Mouse (Mus musculus) spleen, postnatal 10 days (tissue): ENCODE measurements around the gene Serpinf2.

Source experiments
- DNase-seq, 2 experiments: peaks; one replicate each; pipeline ENCODE4 v3.0.0; 2021 to 2022; ENCODE audit warnings: low spot score in 2 of 2

Serpinf2 gene

DNA sequence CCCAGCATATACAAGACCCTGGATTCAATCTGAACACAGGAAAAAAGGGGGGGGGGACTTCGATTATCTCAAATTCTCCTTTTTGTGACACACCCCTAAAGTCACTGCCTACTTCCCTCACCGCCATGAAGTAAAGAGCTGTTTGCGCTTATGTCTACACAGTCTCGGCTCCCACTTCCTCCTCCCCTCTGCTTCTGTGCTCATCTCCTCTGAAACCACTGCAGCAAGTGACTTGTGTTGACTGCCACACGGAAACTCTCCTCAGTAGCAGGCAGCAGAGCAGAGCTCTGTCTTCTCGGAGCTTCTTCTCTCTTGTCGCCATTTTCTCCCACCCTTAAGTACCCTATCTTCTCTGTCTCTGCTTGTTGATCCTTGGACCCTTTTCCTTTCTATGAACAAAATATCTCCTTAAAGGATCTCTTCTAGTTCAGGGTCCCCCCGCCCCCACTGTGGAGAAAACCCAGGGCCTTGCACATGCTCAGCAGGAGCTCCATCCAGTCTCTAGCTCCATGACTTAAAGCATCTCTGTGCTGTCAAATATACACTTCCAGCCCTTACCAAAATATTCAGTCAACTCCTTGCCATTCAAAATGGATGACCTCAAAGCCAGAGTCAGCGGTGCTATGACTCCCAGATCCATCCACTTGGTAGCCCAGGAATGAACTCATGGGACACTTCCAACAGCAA, 10.2 kb downstream of the Serpinf2 start:
- DNase-seq = peak in 1 of 2 experiments; percentile 56

DNA sequence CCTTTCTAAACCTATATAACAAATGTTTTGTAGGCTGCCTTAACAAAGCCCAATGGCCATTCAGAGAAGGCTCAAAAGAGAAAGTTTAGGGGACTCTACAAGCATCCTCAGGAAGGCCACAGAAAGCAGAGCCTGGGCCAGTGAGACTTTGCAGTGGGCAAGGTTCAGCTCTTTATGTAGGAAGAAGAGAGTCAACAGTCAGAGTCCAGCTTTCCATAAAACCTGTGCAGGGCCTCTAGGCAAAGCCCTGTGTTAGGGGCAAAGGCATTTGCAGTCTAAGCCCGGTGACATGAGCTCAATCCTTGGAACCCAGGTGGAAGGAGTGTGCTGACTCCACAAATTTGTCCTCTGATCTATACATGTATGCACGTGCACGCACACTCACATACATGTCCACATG, 14.9 kb downstream of the Serpinf2 start:
- DNase-seq = no peak

DNA sequence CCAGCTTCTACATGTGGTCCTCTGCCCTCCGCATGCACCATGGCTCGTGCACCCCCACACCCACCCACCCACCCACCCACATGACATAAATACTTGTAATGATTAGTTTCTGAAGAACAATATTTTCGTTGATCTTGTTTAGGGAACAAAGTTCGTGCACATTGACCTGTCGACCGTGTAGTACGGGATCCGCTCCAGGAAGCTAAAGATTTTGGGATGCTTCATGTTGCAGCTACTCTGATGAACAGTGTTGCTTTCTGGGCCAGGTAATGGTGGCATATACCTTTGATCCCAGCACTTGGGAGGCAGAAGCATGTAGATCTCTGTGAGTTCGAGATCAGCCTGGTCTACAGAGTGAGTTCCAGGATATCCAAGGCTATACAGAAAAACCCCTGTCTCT, 15.4 kb downstream of the Serpinf2 start:
- DNase-seq = no peak

DNA sequence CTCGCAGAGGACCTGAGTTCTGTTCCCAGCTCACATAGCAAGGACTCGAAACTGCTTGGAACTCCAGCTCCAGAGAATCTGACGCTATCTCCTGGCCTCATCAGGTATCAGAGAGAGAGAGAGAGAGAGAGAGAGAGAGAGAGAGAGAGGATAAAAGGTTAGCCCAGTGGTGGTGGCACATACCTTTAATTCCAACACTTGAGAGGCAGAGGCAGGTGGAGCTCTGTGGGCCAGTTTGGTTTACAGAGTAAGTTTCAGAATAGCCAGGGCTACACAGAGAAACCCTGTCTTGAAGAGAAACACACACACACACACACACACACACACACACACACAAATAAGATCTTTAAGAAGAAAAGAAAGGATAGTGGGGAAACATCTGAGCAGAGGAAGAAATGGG, 16.3 kb downstream of the Serpinf2 start:
- no peak for DNase-seq

DNA sequence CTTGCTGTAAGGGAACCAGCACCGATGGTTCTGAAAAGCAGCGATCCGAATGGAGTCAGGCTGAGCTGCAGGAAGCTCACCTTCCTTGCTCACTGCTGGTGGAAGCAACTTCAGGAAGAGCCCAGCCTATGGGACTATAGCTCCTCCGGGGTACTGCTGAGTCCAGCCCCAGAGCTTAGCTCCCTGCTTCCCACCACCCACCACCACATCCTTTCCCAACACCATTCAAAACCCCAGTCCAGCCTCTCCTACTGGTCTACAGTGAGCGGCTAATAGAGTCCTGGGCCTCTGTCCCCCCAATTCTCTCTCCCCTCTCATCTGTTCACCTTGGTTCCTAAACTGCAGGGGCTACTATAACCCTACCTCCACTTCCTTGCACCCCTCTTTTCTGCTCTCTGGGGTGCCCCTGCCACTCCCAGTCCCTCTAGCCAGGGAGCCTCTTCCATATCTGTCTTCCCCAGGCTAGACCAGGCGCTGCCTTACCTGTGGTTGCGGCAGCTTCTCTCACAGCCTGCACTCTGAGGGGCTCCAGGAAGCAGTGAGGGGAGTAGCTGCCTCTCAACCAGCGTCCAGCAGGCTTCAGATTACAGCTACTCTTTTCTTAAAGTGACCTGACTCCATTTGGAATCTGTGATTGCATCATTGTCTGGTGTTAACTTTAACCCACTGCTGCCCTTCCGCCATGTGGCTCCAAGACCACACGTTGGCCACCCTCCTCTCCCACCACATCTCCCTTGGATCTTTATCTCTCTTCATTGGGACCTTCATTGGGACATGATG, 17.2 kb downstream of the Serpinf2 start, which contains the start of gene Serpinf1:
Gene Serpinf1, minus strand, starts transcription at position 689 of the 780 bp plus-strand sequence.
- no peak for DNase-seq

DNA sequence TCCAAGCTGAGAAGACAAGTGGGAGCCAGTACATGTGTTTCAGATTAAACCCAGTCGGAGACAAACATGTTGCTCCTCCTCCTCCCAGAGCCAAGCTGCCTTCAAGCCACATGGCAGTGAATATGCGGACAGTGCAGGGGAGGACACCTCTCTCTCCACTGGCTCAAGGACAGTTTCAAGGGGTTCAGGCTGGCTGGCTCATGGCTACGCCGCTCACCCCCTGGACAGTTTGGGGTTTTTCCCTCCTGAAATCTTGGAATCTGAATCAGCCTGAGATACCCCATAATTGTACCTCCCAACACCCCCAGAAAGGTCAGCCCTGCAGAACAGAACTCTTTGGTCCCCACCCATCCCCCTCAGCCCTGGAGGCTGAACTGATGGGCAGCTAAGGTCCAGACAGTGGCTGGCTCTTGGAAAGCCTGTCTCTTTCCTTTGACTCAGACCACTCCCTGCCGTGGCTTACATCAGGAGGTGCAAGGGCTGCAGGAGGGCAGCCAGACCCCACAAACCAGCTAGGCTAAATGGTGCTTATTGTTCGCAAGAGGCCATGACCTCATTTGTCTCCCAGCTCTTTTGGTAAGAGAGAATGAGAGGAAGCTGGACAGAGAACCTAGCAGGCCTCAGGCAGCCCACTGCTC, 17.9 kb downstream of the Serpinf2 start:
- no peak for DNase-seq

DNA sequence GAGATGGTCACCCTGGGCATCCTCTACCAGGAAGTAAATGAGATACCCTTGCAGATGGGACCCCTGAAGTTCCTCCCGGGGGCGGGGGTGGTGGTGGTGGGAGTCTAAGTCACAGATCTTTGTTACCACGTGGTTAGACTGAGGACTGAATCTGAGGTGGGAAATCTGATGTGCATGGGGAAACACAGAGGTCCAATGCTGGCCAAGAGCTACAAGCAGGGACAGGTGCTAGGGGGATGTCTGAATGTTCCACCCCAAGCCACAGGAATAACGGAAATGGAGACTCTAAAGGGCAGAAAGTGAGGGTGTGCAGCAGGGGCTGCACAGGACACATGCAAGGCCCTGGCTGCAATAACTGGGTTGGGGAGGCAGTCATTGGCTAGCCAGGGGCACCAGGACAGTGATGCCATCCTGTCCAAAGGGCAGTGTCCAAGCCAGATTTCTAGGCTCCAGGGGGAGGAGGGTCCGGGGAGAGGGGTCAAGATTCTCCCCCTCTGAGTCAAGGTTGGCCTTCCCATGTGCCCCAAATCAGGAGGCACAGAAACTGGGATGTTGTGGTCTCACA, 18.5 kb downstream of the Serpinf2 start:
- no peak for DNase-seq

DNA sequence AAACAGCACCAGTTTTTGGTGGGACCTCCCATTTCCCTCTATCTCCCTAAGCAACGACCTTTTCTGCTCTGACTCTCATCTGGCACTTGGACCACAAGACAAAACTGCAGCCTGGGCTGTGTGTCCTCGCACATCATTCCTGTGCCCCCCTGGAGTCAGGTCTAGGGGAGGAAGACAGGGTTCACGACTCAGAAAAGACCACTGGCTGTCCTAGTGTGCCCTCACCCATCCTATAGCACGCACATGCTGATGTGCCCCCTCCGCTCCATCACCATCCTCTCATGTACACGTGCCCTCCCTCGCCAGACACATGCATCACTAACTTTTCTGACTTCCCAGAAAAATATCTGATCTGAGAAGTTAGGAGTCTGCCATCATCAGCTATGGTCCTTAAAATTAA, 19.4 kb downstream of the Serpinf2 start:
- no peak for DNase-seq

DNA sequence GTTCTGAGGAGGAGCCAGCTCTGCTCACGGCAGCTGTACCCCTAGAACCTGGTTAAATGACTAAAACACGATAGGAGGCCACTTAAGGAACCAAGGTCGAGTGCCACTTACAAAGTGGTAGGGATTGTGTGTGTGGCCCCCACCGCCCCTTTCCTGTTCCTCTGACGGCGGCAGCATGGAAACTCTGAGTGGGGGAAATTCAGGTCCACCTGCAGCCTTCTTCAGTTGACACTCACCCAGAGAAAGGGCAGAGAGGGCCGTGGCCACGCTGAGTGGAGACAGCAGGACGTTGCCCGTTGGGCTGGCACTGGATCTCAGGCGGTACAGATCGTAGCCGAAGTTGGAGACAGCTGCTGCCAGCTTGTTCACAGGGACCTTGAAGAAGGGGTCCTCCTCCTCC, 23.4 kb downstream of the Serpinf2 start:
- DNase-seq = no peak

DNA sequence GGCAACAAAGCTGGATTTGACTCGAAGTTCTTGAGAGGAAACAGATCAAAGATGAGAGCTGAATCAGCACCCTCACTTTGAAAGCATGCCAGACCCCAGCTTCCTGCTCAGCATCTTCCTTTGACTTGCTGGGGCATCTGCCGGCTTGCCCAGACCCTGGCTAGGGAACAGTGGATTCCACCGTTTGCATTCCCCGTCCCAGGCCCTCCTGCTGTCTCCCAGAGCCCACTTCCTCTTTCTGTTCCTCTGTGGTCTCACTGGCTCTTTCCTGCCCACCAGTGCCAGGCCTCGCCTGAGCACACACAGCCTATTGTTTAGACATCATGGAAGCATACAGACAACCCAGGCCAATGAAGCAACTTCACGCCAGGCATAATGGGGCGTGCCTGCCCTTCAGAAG, 24.3 kb downstream of the Serpinf2 start:
- peak in 1 of 2 experiments; percentile 32 for DNase-seq

DNA sequence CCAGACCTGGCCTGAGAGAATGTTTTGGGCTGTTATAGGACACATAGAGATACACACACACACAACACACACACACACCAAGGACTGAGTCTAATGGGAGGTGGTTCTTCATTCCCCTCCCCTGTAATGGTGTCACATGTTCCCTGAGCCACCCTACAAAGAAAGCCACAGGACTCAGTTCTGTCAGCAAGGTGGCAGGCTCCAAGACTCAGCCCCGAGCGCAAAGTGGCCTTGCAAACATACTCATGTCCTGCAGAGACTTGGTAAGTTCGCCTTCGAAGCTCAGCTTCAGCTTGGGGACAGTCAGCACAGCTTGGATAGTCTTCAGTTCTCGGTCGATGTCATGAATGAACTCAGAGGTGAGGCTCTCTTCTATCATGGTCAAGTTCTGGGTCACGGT, 28.8 kb downstream of the Serpinf2 start:
- DNase-seq = no peak

DNA sequence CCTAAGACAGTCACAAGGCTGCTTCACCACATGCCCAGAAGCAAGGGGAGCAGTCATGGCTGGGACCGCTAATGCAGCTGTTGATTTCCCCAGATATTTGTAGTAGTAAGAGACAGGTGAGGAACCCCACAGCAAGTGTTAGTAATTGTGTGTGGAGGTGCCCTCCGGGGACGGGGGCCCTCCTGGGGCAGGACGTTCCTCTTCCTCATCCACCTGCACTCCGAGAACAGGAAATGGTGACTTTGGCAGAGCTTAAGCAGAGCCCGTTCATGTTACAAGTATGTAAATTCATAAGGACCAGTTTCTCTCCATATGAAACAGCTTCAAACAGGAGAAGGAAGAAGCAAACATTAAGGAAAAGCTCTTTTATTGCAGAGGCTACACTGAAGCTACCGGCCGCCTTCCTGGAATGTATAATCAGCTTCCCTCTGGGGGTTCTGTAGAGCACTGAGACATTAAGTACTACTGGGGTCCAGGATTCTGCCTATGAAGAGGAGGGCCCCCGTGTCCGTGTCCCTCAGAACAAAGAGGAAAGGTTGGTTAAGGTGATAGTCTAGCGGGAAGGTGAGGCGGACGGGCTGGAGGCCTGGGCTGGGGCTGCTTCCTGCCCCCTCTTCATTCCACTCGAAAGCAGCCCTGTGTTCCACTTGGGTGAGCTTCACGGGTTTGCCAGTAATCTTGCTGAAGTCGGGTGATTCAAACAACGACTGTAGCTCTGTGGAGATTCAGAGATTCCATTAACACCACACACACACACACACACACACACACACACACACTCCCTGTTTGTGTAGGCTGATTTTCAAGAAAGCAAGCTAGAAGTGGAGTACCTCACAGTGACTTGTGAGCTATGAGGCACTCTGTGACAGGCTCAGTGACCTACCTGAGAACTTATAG, 29.5 kb downstream of the Serpinf2 start:
- peak in 1 of 2 experiments; percentile 39 for DNase-seq

DNA sequence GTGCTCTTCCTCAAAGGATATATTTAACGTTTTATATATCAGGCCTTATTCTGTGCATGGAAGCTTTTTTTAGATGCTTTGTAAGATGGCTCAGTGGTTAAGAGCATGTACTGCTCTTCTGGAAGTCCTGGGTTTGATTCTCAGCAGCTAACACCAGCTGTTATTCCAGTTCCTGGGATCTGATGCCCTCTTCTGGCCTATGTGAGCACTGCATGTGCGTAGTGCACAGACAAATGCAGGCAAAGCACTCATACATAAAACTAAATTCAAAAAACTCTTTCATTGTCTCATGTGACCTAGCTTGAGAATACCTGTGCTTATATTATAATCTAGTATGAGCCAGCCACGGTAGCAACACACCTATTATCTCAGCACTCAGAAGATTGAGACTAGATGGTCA, 32.5 kb downstream of the Serpinf2 start:
- DNase-seq = peak; percentile 74 to 84

DNA sequence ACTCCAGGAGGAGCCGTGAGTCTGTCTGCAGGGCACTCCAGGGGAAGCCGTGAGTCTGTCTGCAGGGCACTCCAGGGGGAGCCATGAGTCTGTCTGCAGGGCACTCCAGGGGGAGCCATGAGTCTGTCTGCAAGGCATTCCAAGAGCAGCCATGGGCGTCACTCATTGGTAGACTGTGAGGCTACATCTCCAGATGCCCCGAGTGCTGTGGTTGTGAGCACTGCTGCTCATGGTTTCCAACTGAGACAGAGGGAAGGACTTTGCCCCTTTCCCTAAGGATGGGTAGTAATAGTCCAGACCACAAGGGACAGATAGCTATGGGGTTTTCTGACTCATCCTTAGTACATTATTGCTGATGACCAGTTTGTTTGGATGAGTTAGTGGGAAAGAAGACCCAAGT, 33.3 kb downstream of the Serpinf2 start:
- DNase-seq = no peak

DNA sequence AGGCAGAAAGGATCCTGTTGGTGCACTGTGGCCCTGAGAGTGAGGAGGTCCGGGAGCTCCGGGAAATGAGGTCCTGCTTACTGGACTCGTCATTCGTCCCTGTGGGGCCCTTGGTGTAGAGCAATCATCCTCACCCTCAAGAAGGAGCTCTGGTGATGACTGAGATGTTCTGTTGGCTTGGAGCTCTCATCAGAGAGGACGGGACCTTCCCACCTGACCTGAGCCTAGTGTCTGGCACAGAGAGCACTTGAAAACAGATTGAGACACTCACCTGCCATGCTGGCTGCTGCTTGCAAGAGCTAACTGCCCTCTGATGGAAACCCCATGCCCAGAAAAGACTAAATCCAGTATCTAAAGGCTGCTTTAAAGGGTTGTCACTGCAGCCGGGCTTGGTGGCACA, 34.6 kb downstream of the Serpinf2 start:
- no peak for DNase-seq

DNA sequence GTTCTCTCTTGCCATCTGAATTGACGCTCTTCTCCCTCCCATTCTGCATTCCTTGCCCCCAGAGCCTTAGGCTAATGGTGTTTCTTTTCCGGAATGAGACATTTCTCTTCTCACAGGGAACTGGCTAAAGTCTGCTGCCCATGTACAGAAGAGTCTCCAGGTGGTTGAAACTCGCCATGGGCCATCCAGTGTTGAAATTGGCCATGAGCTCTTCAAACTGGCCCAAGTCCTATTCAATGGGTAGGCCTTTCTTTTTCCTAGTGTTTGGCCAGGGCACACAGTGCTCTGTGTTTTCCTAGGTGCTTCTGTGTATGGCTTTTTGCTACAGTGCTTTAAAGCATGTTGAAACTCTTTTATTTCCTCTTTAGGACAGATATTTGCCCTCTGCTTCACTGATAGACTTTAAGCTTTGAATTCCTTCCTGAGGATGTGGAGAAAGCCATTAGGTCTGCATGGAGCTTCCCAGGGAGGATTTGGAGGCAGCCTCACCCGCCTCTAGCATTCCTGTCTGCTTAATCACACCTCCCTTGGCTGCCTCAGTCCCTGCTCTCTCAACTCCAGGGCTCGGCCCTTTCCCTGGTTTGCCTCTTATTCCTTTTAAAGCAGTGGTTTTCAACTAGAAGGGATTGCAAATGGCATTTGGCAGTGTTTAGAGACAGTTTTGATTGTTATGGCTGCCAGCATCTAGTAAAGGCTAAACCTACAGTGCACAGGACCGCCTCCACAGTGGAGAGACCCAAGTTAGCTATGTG, 35.9 kb downstream of the Serpinf2 start:
- no peak for DNase-seq

DNA sequence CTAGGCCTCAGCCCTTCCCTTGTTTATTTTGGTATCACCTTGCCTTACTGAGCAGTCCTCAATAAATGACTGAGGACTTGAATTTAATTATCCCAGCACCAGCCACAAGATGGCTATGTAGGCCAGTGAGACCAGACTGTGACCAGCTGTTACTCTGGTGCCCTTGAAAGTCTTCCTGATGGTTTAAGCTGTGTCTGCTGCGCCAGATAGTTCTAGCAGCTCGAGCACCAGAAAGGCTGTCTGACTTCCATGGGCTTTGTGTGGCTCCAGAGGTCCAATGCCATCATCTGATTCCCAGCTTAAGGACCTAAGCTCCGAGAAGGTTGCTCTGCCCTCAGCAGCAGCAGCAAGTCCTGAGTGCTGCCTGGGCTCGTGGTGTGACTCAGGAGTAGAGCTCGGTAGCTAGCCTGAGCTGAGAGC, 37.1 kb downstream of the Serpinf2 start:
- DNase-seq = peak in 1 of 2 experiments; percentile 46

DNA sequence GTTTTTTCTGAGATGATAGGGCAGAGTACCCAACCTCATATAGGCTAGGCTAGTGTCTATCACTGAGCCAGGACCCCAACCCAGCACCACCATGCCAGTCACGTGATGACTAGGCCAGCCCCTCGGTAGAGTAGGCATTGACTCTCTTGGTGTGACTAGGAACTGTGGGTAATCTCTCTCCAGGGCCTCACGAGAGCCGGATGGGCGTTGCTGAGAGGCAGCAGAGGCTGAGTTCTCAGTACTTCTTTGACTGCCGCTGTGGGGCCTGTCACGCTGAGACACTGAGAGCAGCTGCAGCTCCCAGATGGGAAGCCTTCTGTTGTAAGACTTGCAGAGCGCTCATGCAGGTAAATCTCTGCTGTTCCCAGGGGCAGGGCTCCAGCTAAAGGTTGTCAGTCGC, 39.3 kb downstream of the Serpinf2 start:
- peak in 1 of 2 experiments; percentile 37 for DNase-seq

DNA sequence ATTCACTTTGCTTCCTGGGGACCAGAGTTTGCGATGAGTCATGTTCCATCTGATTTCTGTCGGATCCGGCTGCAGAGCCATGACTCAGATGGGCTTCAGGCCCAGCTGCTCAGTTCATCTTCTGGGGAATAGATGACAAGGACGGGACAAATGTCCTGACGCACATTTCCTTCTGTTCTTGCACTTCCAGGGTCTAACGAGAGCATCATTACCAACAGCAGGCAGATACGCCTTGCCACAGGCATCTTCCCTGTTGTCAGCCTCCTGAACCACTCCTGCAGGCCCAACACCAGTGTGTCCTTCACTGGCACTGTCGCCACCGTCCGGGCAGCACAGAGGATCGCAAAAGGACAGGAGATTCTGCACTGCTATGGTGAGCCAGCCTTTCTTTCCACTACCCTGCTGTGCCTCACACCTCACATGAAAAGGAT, 40.0 kb downstream of the Serpinf2 start:
- DNase-seq = no peak

DNA sequence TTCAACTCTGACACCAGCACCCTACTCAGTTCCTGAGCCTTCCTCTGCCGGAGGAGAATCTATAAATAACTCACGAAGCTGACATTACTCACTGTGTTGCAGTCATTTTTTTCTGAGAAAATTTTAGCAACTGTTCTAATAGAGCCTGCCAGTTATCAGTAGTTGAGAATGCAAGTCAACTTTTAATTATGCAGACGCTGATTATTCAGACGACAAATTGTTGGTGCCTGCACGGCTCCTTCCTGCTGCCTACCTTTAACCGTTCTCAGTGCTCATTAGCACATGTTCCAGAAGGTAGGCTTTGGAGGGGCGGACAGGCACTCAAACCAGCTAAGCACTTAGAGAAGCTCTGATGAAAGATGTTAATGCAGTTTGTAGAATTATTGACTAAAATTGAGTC, 41.9 kb downstream of the Serpinf2 start:
- no peak for DNase-seq

DNA sequence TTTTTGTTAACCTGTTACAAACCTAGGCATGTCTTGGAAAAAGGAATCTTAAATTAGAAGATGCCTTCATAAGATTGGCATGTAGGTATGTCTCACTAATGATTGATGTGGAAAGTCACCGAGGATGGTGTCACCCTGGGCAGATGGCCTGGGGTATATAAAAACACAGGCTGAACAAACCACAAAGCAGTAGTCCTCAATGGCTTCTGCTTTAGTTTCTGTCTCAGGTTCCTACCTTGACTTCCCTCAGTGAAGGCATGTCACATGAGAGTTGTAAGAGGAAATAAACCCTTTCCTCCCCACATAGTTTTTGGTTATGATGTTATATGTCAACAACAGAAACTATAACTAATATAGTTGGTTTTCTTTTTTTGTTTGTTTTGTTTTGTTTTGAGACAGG, 43.8 kb downstream of the Serpinf2 start:
- no peak for DNase-seq
